15 mouse cellular contexts compared by ENCODE assay signal in the genomic region with DNA sequence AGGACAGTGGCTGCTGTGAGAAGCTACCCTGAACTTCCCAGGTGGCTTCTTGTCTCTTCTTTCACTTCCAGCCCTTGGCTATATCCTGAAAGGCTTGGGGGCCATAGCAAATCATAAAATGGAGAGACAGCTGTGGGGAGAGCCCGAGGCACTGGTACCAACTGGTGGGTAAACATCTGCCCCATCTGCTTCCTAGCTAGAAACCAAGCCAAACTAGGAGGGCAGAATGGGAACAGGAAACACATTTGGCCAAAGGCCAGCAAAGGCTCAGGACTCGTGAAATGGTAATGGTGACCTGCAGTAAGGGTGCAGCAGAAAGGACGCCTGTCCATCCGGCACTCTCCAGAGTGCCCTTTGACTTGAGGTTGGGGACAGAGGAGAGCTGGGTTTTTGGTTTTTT. TPM values are rescaled to one million over a fixed set of nuclear protein-coding genes. Genes with fewer than 3 reads are reported as not detected.
A peak's percentile ranks its signal among the peaks of the same experiment; 100 is the strongest.
DNase-seq lines count a peak whose midpoint lies in the region; ATAC-seq and TF ChIP-seq lines count a peak whose summit lies in the region.
"Had no signal": no experiment of that assay in that cellular context is flagged by ENCODE, and none has a peak within 500 bp of the region (broad histone marks: within the 10 kb centered on the region; RNA-seq: fewer than 3 reads in every experiment).

No protein-coding gene starts in this region.

- no peak for TF ChIP-seq CTCF in gastrocnemius, adult 2 months (IDR thresholded peaks at IDR 0.05)

- H3K36me3 ChIP-seq in lung, embryonic 15.5 days, result no peaks in the 10 kb centered on the region
- H3K36me3 ChIP-seq: embryonic facial prominence, embryonic 13.5 days; forebrain, embryonic 12.5 days; liver, embryonic 13.5 days had no signal

- WGBS in lung, embryonic 15.5 days, result 35% methylated on average over 4 of the region's 4 CpGs

- H3K27ac ChIP-seq in gastrocnemius, adult 2 months, result 0 out of 2 replicates have a peak overlapping the region, but pooled peaks have one; percentile 17
- H3K27ac ChIP-seq in lung, embryonic 15.5 days, result peak overlapping the region; percentile 71
- H3K27ac ChIP-seq: embryonic facial prominence, embryonic 13.5 days; forebrain, embryonic 12.5 days; liver, embryonic 13.5 days had no signal

- H3K27me3 ChIP-seq in lung, embryonic 15.5 days, result no peaks in the 10 kb centered on the region
- H3K27me3 ChIP-seq: embryonic facial prominence, embryonic 13.5 days; forebrain, embryonic 12.5 days had no signal

- no peak overlapping the region for H3K4me3 ChIP-seq in gastrocnemius, adult 2 months
- H3K4me3 ChIP-seq in lung, embryonic 15.5 days, result no peak overlapping the region
- H3K4me3 ChIP-seq: embryonic facial prominence, embryonic 13.5 days; forebrain, embryonic 12.5 days; liver, embryonic 13.5 days had no signal

- ATAC-seq in lung, embryonic 15.5 days (ENCODE audit: borderline replicate concordance, extremely low read depth, low FRiP score, low TSS enrichment), result no peak
- ATAC-seq: hindbrain, embryonic 16.5 days had no signal

- H3K4me2 ChIP-seq in lung, embryonic 15.5 days, result no peak overlapping the region
- H3K4me2 ChIP-seq: embryonic facial prominence, embryonic 13.5 days; forebrain, embryonic 12.5 days; liver, embryonic 13.5 days had no signal

- no peaks in the 10 kb centered on the region for H3K9me3 ChIP-seq in lung, embryonic 15.5 days
- H3K9me3 ChIP-seq: embryonic facial prominence, embryonic 13.5 days; forebrain, embryonic 12.5 days; liver, embryonic 13.5 days had no signal

- no peak for DNase-seq in gastrocnemius, adult 2 months
- DNase-seq in gastrocnemius, postnatal 14 days, result no peak
- DNase-seq in kidney, postnatal 10 days, result peak; percentile 62
- DNase-seq in kidney, adult 11 months, result no peak
- no peak for DNase-seq in lung, postnatal 25 days (ENCODE audit: low spot score)
- peak; percentile 69 for DNase-seq in lung, postnatal 10 days
- DNase-seq in right cerebral cortex, postnatal 10 days (ENCODE audit: low spot score in 2 of 2), result no peak
- DNase-seq: adrenal gland, postnatal 25 days; B cell, adult 2 months; liver, embryonic 13.5 days; right cerebral cortex, postnatal 14 days had no signal

- no peak overlapping the region for H3K9ac ChIP-seq in lung, embryonic 15.5 days
- H3K9ac ChIP-seq: embryonic facial prominence, embryonic 13.5 days; forebrain, embryonic 12.5 days; liver, embryonic 13.5 days had no signal

- intact Hi-C loops in gastrocnemius, adult 2 months (cut with DNase I), result no loop called here
- intact Hi-C loops in gastrocnemius, postnatal 14 days (cut with DNase I; ENCODE audit: low total_unique reads), result no loop called here

- peaks cover 28% of the 10 kb centered on the region for H3K4me1 ChIP-seq in lung, embryonic 15.5 days

RNA-seq across cellular contexts. Expression of a gene that starts 47.5 kb away (rescaled TPM):
- total RNA-seq in gastrocnemius, adult 2 months (2021), result 10 to 100 TPM; 20.7 to 29.4 TPM
- 10 to 100 TPM; 22.6 to 26.3 TPM for total RNA-seq in gastrocnemius, postnatal 14 days (2021)
- 48.4 and 50.2 TPM in 2 replicates for polyA plus RNA-seq in lung, embryonic 15.5 days (2015; fragmentation: Nextera tagmentation; extraction: Ambion mirVana)

Comparison
In these comparisons a context has a peak if more than half of its experiments do, and no peak if none do; other contexts are left out.
1. DNase-seq: peak in kidney, postnatal 10 days (single experiment) and lung, postnatal 10 days (single experiment); none in gastrocnemius, adult 2 months (single experiment), gastrocnemius, postnatal 14 days (single experiment), kidney, adult 11 months (single experiment), lung, postnatal 25 days (single experiment) and right cerebral cortex, postnatal 10 days (0 of 2).